Mouse (Mus musculus) ES-E14 (cell line): ENCODE data around the gene Actr1a. TPM values are rescaled to one million over a fixed set of nuclear protein-coding genes. Genes with fewer than 3 reads are reported as not detected.

Experiments used
- DNase-seq: peaks from one replicate; pipeline ENCODE4 v3.0.0-alpha.2; 2013; ENCODE audit warnings: low read depth, low spot score
- H3K27ac ChIP-seq: 2 replicates; pipeline ENCODE4 v1.5.1; 2012; ENCODE audit warnings: low read depth, mild to moderate bottlenecking, low read length, moderate library complexity, mixed read lengths; ENCODE audit not compliant: poor library complexity, insufficient read depth, severe bottlenecking
- H3K36me3 ChIP-seq: 2 replicates; pipeline ENCODE4 v1.6.1; 2012; ENCODE audit warnings: mild to moderate bottlenecking, low read length, moderate library complexity, mixed read lengths; ENCODE audit not compliant: control insufficient read depth, poor library complexity, insufficient read depth, severe bottlenecking
- H3K4me1 ChIP-seq, 2 experiments: fragments of 150-350 bp in 1 of 2; sonication (generic) in 1 of 2; 2 replicates each; pipeline ENCODE4 v1.6.1; 2012; ENCODE audit warnings: low read length in 2 of 2, mild to moderate bottlenecking in 1 of 2, mixed read lengths in 1 of 2; ENCODE audit not compliant: control insufficient read depth in 2 of 2, insufficient read depth in 2 of 2, poor library complexity in 1 of 2
- H3K4me3 ChIP-seq, 2 experiments: fragments of 150-350 bp in 1 of 2; sonication (generic) in 1 of 2; 2 replicates each; pipeline ENCODE4 v1.5.1; 2012; ENCODE audit warnings: low read length in 2 of 2, low read depth in 1 of 2, mild to moderate bottlenecking in 1 of 2, mixed read lengths in 1 of 2; ENCODE audit not compliant: insufficient read depth in 1 of 2, poor library complexity in 1 of 2, severe bottlenecking in 1 of 2
- H3K9ac ChIP-seq: 2 replicates; pipeline ENCODE4 v1.6.1; 2012; ENCODE audit warnings: low read depth, mild to moderate bottlenecking, low read length, mixed read lengths; ENCODE audit not compliant: poor library complexity, insufficient read depth, severe bottlenecking
- H3K9me3 ChIP-seq: fragments of 150-350 bp; sonication (generic); 2 replicates; pipeline ENCODE4 v1.6.1; 2012; ENCODE audit warnings: low read depth, mild to moderate bottlenecking, low read length; ENCODE audit not compliant: control insufficient read depth, insufficient read depth
- CHD2 ChIP-seq: IDR thresholded peaks from 2 replicates; pipeline ENCODE4 v1.6.1; 2014; ENCODE audit warnings: mild to moderate bottlenecking, low read depth, low read length, inconsistent platforms
- HCFC1 ChIP-seq: IDR thresholded peaks from 2 replicates; pipeline ENCODE4 v1.6.1; 2012; ENCODE audit warnings: low read length, inconsistent platforms, borderline replicate concordance; ENCODE audit not compliant: insufficient read depth
- MAFK ChIP-seq: IDR thresholded peaks from 2 replicates; pipeline ENCODE4 v1.6.1; 2014; ENCODE audit warnings: mild to moderate bottlenecking, low read depth, low read length, inconsistent platforms; ENCODE audit not compliant: insufficient read depth
- ZC3H11A ChIP-seq: IDR thresholded peaks from 2 replicates; pipeline ENCODE4 v1.6.1; 2012; ENCODE audit warnings: low read depth, mild to moderate bottlenecking, inconsistent platforms, low read length, borderline replicate concordance
- ZNF384 ChIP-seq: IDR thresholded peaks from 2 replicates; pipeline ENCODE4 v1.6.1; 2012; ENCODE audit warnings: low read depth, low read length, inconsistent platforms
- in situ Hi-C, 2 experiments: fragments of 600-800 bp; cut with MboI; formaldehyde crosslinking; loops; one replicate each; pipeline ENCODE4 v1.15.1; 2025; ENCODE audit warnings: low sequenced_read_pairs in 2 of 2, inconsistent platforms in 1 of 2; ENCODE audit not compliant: unreplicated experiment in 2 of 2
- total RNA-seq: library from RNA; depleted of rRNA; stranded (reverse); fragments of 300-350 nt; gene quantifications from 2 replicates; pipeline ENCODE4 v1.2.3, GENCODE M21; 2012; rRNA removed

The Actr1a gene
- total RNA-seq, 1 experiment: 85.7 TPM

DNA sequence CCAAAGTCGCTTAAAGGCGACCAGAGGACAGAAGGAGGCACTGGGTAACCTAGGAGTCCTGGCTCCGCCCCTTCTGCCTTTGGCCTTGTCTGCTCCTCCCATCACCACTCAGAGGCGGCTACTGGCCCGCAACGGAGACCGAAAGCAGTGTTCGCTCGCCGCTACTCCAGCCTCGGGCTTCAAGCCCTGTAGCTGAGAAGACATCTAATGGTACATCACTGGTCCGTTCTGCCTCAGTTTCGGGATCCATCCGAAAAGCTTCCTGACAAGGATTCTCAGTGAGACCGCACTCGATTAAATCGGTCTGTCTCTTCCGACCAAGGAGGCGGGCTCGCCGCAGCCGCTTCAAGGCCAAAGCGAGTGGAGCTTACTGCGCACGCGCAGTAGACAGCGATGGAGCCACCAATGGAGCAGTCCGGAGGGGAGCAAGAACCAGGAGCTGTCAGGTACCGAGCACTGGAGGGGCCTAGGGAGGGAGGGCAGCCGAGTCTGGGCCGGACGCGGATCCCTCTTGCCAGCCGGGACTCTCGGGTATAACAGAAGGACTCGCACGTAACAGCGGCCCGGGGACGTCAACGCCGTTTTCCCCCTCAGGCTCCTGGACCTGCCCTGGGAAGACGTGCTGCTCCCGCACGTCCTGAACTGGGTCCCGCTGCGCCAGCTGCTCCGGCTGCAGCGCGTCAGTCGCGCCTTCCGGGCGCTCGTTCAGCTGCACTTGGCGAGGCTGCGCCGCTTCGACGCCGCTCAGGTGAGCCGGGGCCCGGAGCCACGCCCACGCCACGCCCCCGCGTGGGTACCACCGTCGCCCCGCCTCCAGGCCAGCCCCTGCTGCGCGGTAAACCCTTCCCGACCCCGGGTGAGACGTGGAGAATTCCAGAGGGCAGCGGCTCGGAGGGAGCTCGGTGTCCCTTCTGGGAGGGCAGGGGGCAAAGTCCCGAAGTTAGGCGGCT, 67.2 kb downstream of the Actr1a start, which contains the start of gene Fbxl15:
Fbxl15 (plus strand) TSS at position 104 of the 950 bp plus-strand sequence.
- Histone ChIP-seq H3K4me1 (peaks cover 3 to 8% of the 10 kb centered on the region in 2 experiments; a peak in 2 of 4 replicates), H3K36me3 (peaks cover 12% of the 10 kb centered on the region; the same call in 1 of the 2 replicates), H3K27ac (no peak within 1 kb of the TSS), H3K4me3 (peak within 1 kb of the TSS; percentile 87 to 99), H3K9ac (peak within 1 kb of the TSS; percentile 86), H3K9me3 (no peaks in the 10 kb centered on the region)
- TF ChIP-seq CHD2 (no peak), MAFK (no peak), HCFC1 (peak; percentile 82), ZNF384 (no peak), ZC3H11A (no peak)
- in situ Hi-C loops: no loop called here
- DNase-seq: peak; percentile 94

DNA sequence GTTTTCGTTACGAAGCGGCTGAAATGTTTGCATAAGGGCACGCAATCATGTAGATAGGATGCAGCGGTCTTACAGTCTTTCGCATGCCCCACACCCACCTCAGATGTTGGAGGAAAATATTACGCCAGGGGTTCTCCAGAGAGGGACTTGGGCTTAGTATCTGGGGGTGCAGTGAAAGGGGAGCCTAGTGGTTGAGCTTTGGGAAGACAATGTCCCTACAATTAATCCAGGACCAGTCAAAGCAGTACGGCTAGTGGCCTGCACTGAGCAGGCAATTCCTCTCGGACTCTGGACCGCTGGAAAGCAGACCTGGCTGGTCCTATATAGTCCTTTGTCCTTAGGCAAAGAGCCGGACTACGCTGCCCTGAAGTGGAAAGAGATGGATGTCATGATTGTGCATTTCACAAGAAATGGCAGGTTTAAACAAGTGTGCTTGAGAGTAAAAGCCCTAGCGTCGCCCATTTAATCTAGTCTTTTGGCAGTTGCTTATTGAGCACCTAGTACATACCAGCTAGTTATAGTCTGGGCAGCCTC, 68.0 kb downstream of the Actr1a start:
- peak overlapping the region; percentile 87 to 99 for H3K4me3 ChIP-seq
- peaks cover 12% of the 10 kb centered on the region; the same call in 1 of the 2 replicates for H3K36me3 ChIP-seq
- H3K9ac ChIP-seq: no peak overlapping the region
- H3K9me3 ChIP-seq: no peaks in the 10 kb centered on the region
- TF ChIP-seq MAFK (no peak), ZC3H11A (no peak), ZNF384 (no peak), CHD2 (no peak), HCFC1 (no peak)
- H3K27ac ChIP-seq: no peak overlapping the region
- H3K4me1 ChIP-seq: peaks cover 3 to 8% of the 10 kb centered on the region in 2 experiments; a peak in 2 of 4 replicates
- DNase-seq: no peak
- in situ Hi-C loops: no loop called here

Other genes starting within 250 kb of the Actr1a start
- 0.18 TPM in 1 of 2 replicates, not detected in the other for gene Pitx3, start 247.4 kb downstream of the Actr1a start, total RNA-seq
- 29.0 and 31.8 TPM in 2 replicates for gene Gbf1, start 243.2 kb downstream of the Actr1a start, total RNA-seq
- gene Nfkb2, start 91.4 kb downstream of the Actr1a start, total RNA-seq: 11.6 and 13.0 TPM in 2 replicates
- 2.4 and 3.1 TPM in 2 replicates for gene Psd, start 68.6 kb downstream of the Actr1a start, total RNA-seq
- 7.8 and 7.9 TPM in 2 replicates for gene Fbxl15, start 67.6 kb downstream of the Actr1a start, total RNA-seq
- 75.1 and 102 TPM in 2 replicates for gene Cuedc2, start 57.0 kb downstream of the Actr1a start, total RNA-seq
- gene Mfsd13a, start 54.6 kb downstream of the Actr1a start, total RNA-seq: 9.9 and 19.8 TPM in 2 replicates
- gene 2310034G01Rik, start 45.4 kb downstream of the Actr1a start, total RNA-seq: 0.53 and 0.80 TPM in 2 replicates
- gene Sufu, start 1.1 kb upstream of the Actr1a start, total RNA-seq: 12.6 and 14.5 TPM in 2 replicates
- 26.1 and 33.2 TPM in 2 replicates for gene Trim8, start 106.0 kb upstream of the Actr1a start, total RNA-seq
- 25.7 and 39.7 TPM in 2 replicates for gene Arl3, start 177.4 kb upstream of the Actr1a start, total RNA-seq
- 11.4 TPM in 2 replicates for gene Sfxn2, start 177.6 kb upstream of the Actr1a start, total RNA-seq
- gene Wbp1l, start 203.3 kb upstream of the Actr1a start, total RNA-seq: 38.8 and 40.2 TPM in 2 replicates